Mouse (Mus musculus) spleen, postnatal 4 days (tissue): ENCODE measurements at regions not wholly inside any gene's neighbourhood (a gene's known extent, or its start where the extent isn't known, plus 50 kb on each side); places are given as distances from the start of the nearest gene placed in this dataset.
"Not testable (repeated sequence)": the region's sequence is repeated elsewhere in the genome, so short reads cannot be mapped to it uniquely, and the experiment has no call there.

Source experiments
- DNase-seq, 2 experiments: peaks; one replicate each; pipeline ENCODE4 v3.0.0; 2022; ENCODE audit warnings: low spot score in 2 of 2

GRCm38 (mm10) chr15:42073486-42073885 lies 1939.3 kb downstream of the 9330182O14Rik start:
- DNase-seq = no peak

GRCm38 (mm10) chr15:42082436-42082835 lies 1948.3 kb downstream of the 9330182O14Rik start:
- DNase-seq = no peak

DNA sequence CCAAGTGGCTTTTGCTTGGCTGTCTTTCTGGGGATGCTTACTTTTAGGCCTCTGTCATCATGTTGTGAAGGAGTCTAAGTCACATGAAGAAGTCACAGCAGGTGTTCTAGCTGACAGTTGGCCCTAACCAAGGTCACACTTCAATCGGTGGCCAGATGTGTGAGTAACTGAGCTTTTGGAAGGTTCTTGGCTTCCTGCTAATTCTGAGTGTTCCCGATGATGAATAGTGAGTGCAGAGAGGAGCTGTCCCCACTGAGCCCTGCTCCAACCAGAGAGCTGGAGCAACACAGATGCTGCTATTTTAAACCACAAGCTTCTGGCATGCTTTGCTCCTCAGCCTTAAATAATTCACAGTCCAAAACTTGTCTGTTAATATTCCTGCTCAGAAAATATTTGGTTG lies 1966.6 kb downstream of the 9330182O14Rik start:
- no peak for DNase-seq

GRCm38 (mm10) chr15:42104816-42105215 lies 1970.7 kb downstream of the 9330182O14Rik start:
- DNase-seq = no peak

GRCm38 (mm10) chr15:42107106-42107505 lies 1972.9 kb downstream of the 9330182O14Rik start:
- DNase-seq = no peak

DNA sequence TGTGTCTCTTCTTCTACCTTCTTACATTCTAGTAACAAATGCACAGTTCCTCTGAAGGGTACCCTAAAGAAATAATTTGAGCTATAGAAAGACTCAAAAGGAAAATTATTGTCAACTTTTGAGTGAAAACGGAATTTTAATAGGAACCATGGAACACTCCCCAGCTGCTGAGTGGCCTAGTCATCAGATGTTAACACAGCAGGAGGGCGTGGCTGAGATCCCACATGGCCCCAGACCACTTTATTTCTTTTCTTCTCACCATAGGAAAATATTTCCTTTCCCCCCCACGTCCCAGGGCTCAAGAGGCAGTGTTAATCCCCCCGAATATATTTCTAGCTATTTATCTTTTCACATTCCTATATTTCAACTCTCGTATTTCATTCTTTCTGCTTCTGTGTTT lies 1977.6 kb downstream of the 9330182O14Rik start:
- no peak for DNase-seq

- DNase-seq = no peak
Measured at GRCm38 (mm10) chr15:42127471-42127870, 1993.3 kb downstream of the 9330182O14Rik start.

GRCm38 (mm10) chr15:42128976-42129375 lies 1994.8 kb downstream of the 9330182O14Rik start:
- DNase-seq = no peak

GRCm38 (mm10) chr15:42166546-42166945 lies 2032.4 kb downstream of the 9330182O14Rik start:
- no peak for DNase-seq

DNA sequence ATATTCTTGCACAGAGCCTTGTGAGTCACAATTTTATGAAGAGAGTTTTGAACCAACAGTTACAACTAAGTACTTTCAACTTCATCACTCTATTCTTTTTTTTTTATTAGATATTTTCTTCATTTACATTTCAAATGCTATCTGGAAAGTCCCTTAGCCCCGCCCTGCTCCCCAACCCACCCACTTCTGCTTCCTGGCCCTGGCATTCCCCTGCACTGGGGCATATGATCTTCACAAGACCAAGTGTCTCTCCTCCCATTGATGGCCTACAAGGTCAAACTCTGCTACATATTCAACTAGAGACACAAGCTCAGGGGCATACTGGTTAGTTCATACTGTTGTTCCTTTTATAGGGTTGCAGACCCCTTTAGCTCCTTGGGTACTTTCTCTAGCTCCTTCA lies 2043.6 kb downstream of the 9330182O14Rik start:
- not testable (repeated sequence) for DNase-seq

GRCm38 (mm10) chr15:42207187-42207846 lies 2073.2 kb downstream of the 9330182O14Rik start:
- DNase-seq = no peak

- DNase-seq = no peak
Measured at GRCm38 (mm10) chr15:42219496-42219895, 2085.3 kb downstream of the 9330182O14Rik start.

- no peak for DNase-seq
Measured at GRCm38 (mm10) chr15:42220005-42220404, 2085.8 kb downstream of the 9330182O14Rik start.

GRCm38 (mm10) chr15:42225006-42225405 lies 2090.8 kb downstream of the 9330182O14Rik start:
- no peak for DNase-seq

- DNase-seq = no peak
Measured at GRCm38 (mm10) chr15:42231692-42232091, 2097.5 kb downstream of the 9330182O14Rik start.

DNA sequence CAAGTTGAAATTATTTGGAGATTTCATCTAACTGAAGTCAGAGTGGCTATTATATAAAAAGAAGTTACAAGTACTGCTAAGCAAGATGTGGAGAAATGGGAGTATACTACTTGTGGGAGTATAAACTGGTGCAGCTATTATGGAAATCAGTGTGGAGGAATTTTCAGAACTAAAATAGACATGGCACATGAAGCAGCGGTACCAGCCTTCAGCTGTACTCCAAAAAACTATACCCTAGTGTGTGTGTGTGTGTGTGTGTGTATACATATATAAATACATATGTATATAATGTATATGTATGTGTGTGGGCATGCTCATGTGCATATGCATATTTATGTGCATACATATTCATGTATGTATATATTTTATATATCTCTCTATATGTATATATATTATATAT lies 2112.6 kb downstream of the 9330182O14Rik start:
- no peak for DNase-seq

GRCm38 (mm10) chr15:42252730-42253330 lies 2118.7 kb downstream of the 9330182O14Rik start:
- DNase-seq = no peak

DNA sequence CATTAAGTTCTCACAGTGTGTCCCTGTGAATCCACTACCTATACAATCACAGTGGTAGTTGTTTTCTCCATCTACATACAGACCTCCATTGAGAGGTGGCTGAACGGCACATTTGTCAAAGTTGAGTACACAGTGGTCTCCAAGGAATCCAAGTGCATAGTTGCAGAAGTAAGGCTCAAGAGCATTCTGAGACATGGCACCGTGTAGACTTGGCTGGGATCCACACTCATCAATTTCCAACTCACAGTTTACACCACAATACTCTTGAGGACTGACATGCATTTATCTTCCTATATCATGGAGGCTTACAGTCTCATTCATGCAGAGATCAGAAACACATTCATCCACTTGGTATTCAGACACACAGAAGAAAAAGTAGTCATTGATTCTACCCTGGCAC lies 2122.2 kb downstream of the 9330182O14Rik start:
- DNase-seq = no peak

GRCm38 (mm10) chr15:42275117-42275516 lies 2141.0 kb downstream of the 9330182O14Rik start:
- DNase-seq = no peak

DNA sequence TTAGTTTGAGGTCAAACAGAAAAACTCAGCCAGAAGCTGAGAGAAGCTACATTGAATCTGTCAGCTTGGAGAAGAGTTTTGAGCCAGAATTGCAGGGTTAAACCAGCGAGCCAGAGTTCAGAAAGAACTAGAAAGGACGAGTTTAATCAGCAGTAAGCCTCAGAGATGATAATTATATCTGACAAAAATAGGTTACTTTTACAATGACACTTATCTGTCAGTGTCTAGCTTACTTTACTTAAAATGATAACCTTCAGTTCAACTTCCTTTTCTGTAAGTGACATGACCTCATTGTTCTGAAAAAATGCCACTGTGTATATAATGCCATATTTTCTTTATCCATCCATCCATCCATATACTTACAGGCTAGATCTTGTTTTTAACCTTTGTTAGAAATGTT lies 2143.1 kb downstream of the 9330182O14Rik start:
- DNase-seq = no peak

GRCm38 (mm10) chr15:42280810-42281209 lies 2146.6 kb downstream of the 9330182O14Rik start:
- no peak for DNase-seq

DNA sequence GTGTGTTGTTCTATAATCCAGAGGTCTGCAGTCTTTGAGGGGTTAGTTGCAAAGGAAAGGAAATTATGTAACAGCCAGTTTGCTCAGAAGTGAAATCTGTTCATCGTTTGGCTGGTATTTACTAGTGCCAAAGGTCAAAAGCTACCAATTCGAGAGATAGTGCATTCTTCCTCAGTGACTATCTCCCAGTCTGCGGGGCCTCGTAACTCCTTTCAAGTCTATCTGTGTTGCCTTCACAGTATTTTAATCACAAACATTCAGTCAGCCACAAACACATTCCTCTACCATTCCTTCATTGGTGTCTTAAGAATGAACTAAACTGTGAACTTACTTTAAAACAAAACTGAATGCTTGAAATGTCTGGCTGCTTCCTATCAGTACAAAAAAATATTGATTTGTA lies 2162.2 kb downstream of the 9330182O14Rik start:
- no peak for DNase-seq

- DNase-seq = no peak
Measured at GRCm38 (mm10) chr15:42297430-42297829, 2163.3 kb downstream of the 9330182O14Rik start.

DNA sequence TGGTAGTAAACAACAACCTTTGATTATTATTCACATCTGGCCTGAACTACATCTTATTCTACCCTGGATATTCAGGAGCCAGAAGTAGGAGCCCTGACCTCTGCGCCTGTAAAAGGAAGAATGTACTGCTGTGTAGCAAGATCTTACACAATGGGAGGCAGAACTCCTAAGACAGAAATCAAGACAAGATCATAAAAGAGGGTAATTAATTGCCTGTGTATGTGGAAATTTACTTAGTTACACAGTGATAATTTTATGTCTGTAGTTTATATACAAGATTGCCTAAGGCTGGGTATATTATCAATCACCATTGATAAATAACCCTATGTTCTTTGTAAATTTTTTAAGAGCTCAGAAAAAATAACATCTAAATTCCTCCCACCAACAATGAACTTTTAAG lies 2167.8 kb downstream of the 9330182O14Rik start:
- no peak for DNase-seq
